Mouse (Mus musculus): ENCODE results near the gene Olfr191. TPM values are rescaled to one million over a fixed set of nuclear protein-coding genes. Genes with fewer than 3 reads are reported as not detected.

Gene Olfr191
- polyA plus RNA-seq (2015; fragmentation: Illumina TruSeq; extraction: RNeasy Lipid Tissue Mini Kit (QIAGEN cat#74804); ENCODE audit: low read depth, low replicate concordance), result not detected

GRCm38 (mm10) chr16:59089722-59090121 is at the start of gene Olfr191:
Gene Olfr191 (minus strand): TSS chr16:59089822.

GRCm38 (mm10) chr16:59120969-59121368 is 31.3 kb upstream of the Olfr191 start, which contains the start of gene Olfr194:
Gene Olfr194 (minus strand): TSS chr16:59121069.

GRCm38 (mm10) chr16:59111781-59112180 is 22.2 kb upstream of the Olfr191 start, which contains the start of gene Olfr193:
Gene Olfr193 (minus strand): TSS chr16:59111881.

GRCm38 (mm10) chr16:59077905-59078304 is 11.7 kb downstream of the Olfr191 start, which contains the start of gene Olfr190:
Gene Olfr190 (minus strand): TSS chr16:59078005.

GRCm38 (mm10) chr16:59039710-59040109 is 49.9 kb downstream of the Olfr191 start, which contains the start of gene Olfr187:
Gene Olfr187 (minus strand): TSS chr16:59039767.

Other genes starting within 250 kb of the Olfr191 start
- gene Olfr177, start 215.1 kb downstream of the Olfr191 start, polyA plus RNA-seq (2015; fragmentation: Illumina TruSeq; extraction: RNeasy Lipid Tissue Mini Kit (QIAGEN cat#74804); ENCODE audit: low read depth, low replicate concordance), result not detected
- gene Olfr178, start 197.8 kb downstream of the Olfr191 start, polyA plus RNA-seq (2015; fragmentation: Illumina TruSeq; extraction: RNeasy Lipid Tissue Mini Kit (QIAGEN cat#74804); ENCODE audit: low read depth, low replicate concordance), result not detected
- gene Olfr181, start 161.1 kb downstream of the Olfr191 start, polyA plus RNA-seq (2015; fragmentation: Illumina TruSeq; extraction: RNeasy Lipid Tissue Mini Kit (QIAGEN cat#74804); ENCODE audit: low read depth, low replicate concordance), result not detected
- not detected for gene Olfr180, start 160.4 kb downstream of the Olfr191 start, polyA plus RNA-seq (2015; fragmentation: Illumina TruSeq; extraction: RNeasy Lipid Tissue Mini Kit (QIAGEN cat#74804); ENCODE audit: low read depth, low replicate concordance)
- not detected for gene Olfr183, start 94.5 kb downstream of the Olfr191 start, polyA plus RNA-seq (2015; fragmentation: Illumina TruSeq; extraction: RNeasy Lipid Tissue Mini Kit (QIAGEN cat#74804); ENCODE audit: low read depth, low replicate concordance)
- gene Olfr186, start 59.5 kb downstream of the Olfr191 start, polyA plus RNA-seq (2015; fragmentation: Illumina TruSeq; extraction: RNeasy Lipid Tissue Mini Kit (QIAGEN cat#74804); ENCODE audit: low read depth, low replicate concordance), result not detected
- not detected for gene Olfr187, start 50.1 kb downstream of the Olfr191 start, polyA plus RNA-seq (2015; fragmentation: Illumina TruSeq; extraction: RNeasy Lipid Tissue Mini Kit (QIAGEN cat#74804); ENCODE audit: low read depth, low replicate concordance)
- gene Olfr190, start 11.8 kb downstream of the Olfr191 start, polyA plus RNA-seq (2015; fragmentation: Illumina TruSeq; extraction: RNeasy Lipid Tissue Mini Kit (QIAGEN cat#74804); ENCODE audit: low read depth, low replicate concordance), result not detected
- gene Olfr193, start 22.1 kb upstream of the Olfr191 start, polyA plus RNA-seq (2015; fragmentation: Illumina TruSeq; extraction: RNeasy Lipid Tissue Mini Kit (QIAGEN cat#74804); ENCODE audit: low read depth, low replicate concordance), result not detected
- gene Olfr194, start 31.2 kb upstream of the Olfr191 start, polyA plus RNA-seq (2015; fragmentation: Illumina TruSeq; extraction: RNeasy Lipid Tissue Mini Kit (QIAGEN cat#74804); ENCODE audit: low read depth, low replicate concordance), result not detected
- not detected for gene Olfr195, start 57.2 kb upstream of the Olfr191 start, polyA plus RNA-seq (2015; fragmentation: Illumina TruSeq; extraction: RNeasy Lipid Tissue Mini Kit (QIAGEN cat#74804); ENCODE audit: low read depth, low replicate concordance)
- not detected for gene Olfr196, start 80.6 kb upstream of the Olfr191 start, polyA plus RNA-seq (2015; fragmentation: Illumina TruSeq; extraction: RNeasy Lipid Tissue Mini Kit (QIAGEN cat#74804); ENCODE audit: low read depth, low replicate concordance)
- gene Olfr198, start 113.7 kb upstream of the Olfr191 start, polyA plus RNA-seq (2015; fragmentation: Illumina TruSeq; extraction: RNeasy Lipid Tissue Mini Kit (QIAGEN cat#74804); ENCODE audit: low read depth, low replicate concordance), result not detected
- not detected for gene Olfr199, start 129.9 kb upstream of the Olfr191 start, polyA plus RNA-seq (2015; fragmentation: Illumina TruSeq; extraction: RNeasy Lipid Tissue Mini Kit (QIAGEN cat#74804); ENCODE audit: low read depth, low replicate concordance)
- not detected for gene Olfr201, start 182.8 kb upstream of the Olfr191 start, polyA plus RNA-seq (2015; fragmentation: Illumina TruSeq; extraction: RNeasy Lipid Tissue Mini Kit (QIAGEN cat#74804); ENCODE audit: low read depth, low replicate concordance)
- not detected for gene Olfr202, start 197.0 kb upstream of the Olfr191 start, polyA plus RNA-seq (2015; fragmentation: Illumina TruSeq; extraction: RNeasy Lipid Tissue Mini Kit (QIAGEN cat#74804); ENCODE audit: low read depth, low replicate concordance)
- gene Olfr203, start 209.1 kb upstream of the Olfr191 start, polyA plus RNA-seq (2015; fragmentation: Illumina TruSeq; extraction: RNeasy Lipid Tissue Mini Kit (QIAGEN cat#74804); ENCODE audit: low read depth, low replicate concordance), result not detected
- gene Olfr204, start 228.4 kb upstream of the Olfr191 start, polyA plus RNA-seq (2015; fragmentation: Illumina TruSeq; extraction: RNeasy Lipid Tissue Mini Kit (QIAGEN cat#74804); ENCODE audit: low read depth, low replicate concordance), result not detected
- not detected for gene Olfr205, start 241.3 kb upstream of the Olfr191 start, polyA plus RNA-seq (2015; fragmentation: Illumina TruSeq; extraction: RNeasy Lipid Tissue Mini Kit (QIAGEN cat#74804); ENCODE audit: low read depth, low replicate concordance)